Mouse (Mus musculus) MEL (cell line): Measurements from ENCODE around the gene Zfp566. TPM values are rescaled to one million over a fixed set of nuclear protein-coding genes. Genes with fewer than 3 reads are reported as not detected.

Source experiments
- DNase-seq: peaks from one replicate; pipeline ENCODE4 v3.0.0; 2011; ENCODE audit warnings: low read depth, low spot score
- H3K27ac ChIP-seq: 2 replicates; pipeline ENCODE4 v1.5.1; 2012; ENCODE audit warnings: low read depth, mild to moderate bottlenecking, control low read depth, low read length, moderate library complexity; ENCODE audit not compliant: control insufficient read depth
- H3K27me3 ChIP-seq, 2 experiments: fragments of 150-350 bp in 1 of 2; sonication (generic) in 1 of 2; 2 replicates each; pipeline ENCODE4 v1.6.1; 2012; ENCODE audit warnings: low read length in 2 of 2, mild to moderate bottlenecking in 2 of 2, improper control_type of control experiment in 1 of 2, moderate library complexity in 1 of 2; ENCODE audit not compliant: insufficient read depth in 2 of 2, control insufficient read depth in 1 of 2
- H3K36me3 ChIP-seq, 2 experiments: 2 replicates each; pipeline ENCODE4 v1.6.1; 2012 to 2014; ENCODE audit warnings: low read length in 2 of 2, improper control_type of control experiment in 1 of 2, inconsistent platforms in 1 of 2, mild to moderate bottlenecking in 1 of 2; ENCODE audit not compliant: insufficient read depth in 2 of 2, control insufficient read depth in 1 of 2
- H3K4me1 ChIP-seq, 2 experiments: fragments of 150-350 bp in 1 of 2; sonication (generic) in 1 of 2; 2 replicates each; pipeline ENCODE4 v1.6.1; 2012; ENCODE audit warnings: low read length in 2 of 2, improper control_type of control experiment in 1 of 2, mild to moderate bottlenecking in 1 of 2; ENCODE audit not compliant: insufficient read depth in 2 of 2, control insufficient read depth in 1 of 2
- H3K4me3 ChIP-seq, 2 experiments: fragments of 150-350 bp in 1 of 2; sonication (generic) in 1 of 2; 2 replicates each; pipeline ENCODE4 v1.5.1; 2012; ENCODE audit warnings: low read depth in 2 of 2, low read length in 2 of 2, mild to moderate bottlenecking in 2 of 2, moderate library complexity in 2 of 2, control low read depth in 1 of 2, improper control_type of control experiment in 1 of 2; ENCODE audit not compliant: control insufficient read depth in 1 of 2, insufficient read depth in 1 of 2
- H3K79me2 ChIP-seq: 2 replicates; pipeline ENCODE4 v1.6.1; 2012; ENCODE audit warnings: mild to moderate bottlenecking, low read length, moderate library complexity; ENCODE audit not compliant: control insufficient read depth, poor library complexity, insufficient read depth
- H3K9ac ChIP-seq: 2 replicates; pipeline ENCODE4 v1.6.1; 2012; ENCODE audit warnings: low read depth, mild to moderate bottlenecking, control low read depth, low read length, moderate library complexity; ENCODE audit not compliant: control insufficient read depth, poor library complexity, severe bottlenecking
- H3K9me3 ChIP-seq: fragments of 150-350 bp; sonication (generic); replicated peaks from 2 replicates; pipeline ENCODE4 v1.6.1; 2012; ENCODE audit warnings: mild to moderate bottlenecking, low read length, improper control_type of control experiment, moderate library complexity; ENCODE audit not compliant: insufficient read depth
- BHLHE40 ChIP-seq: IDR thresholded peaks from 2 replicates; pipeline ENCODE4 v1.6.1; 2012; ENCODE audit warnings: low read depth, mild to moderate bottlenecking, inconsistent platforms, low read length, improper control_type of control experiment, borderline replicate concordance
- CHD1 ChIP-seq: IDR thresholded peaks from 2 replicates; pipeline ENCODE4 v1.6.1; 2012; ENCODE audit warnings: low read depth, mild to moderate bottlenecking, inconsistent platforms, low read length, improper control_type of control experiment
- E2F4 ChIP-seq: IDR thresholded peaks from 2 replicates; pipeline ENCODE4 v1.6.1; 2011; ENCODE audit warnings: low read depth, low read length, improper control_type of control experiment, borderline replicate concordance
- EP300 ChIP-seq, 2 experiments: IDR thresholded peaks; 2 replicates each; pipeline ENCODE4 v1.6.1; 2011; ENCODE audit warnings: improper control_type of control experiment in 2 of 2, low read length in 2 of 2, low read depth in 1 of 2, mild to moderate bottlenecking in 1 of 2
- ETS1 ChIP-seq: IDR thresholded peaks from 2 replicates; pipeline ENCODE4 v1.6.1; 2012; ENCODE audit warnings: low read depth, mild to moderate bottlenecking, inconsistent platforms, low read length, improper control_type of control experiment, moderate library complexity
- GATA1 ChIP-seq: IDR thresholded peaks from 2 replicates; pipeline ENCODE4 v1.6.1; 2011; ENCODE audit warnings: low read depth, low read length, improper control_type of control experiment
- HCFC1 ChIP-seq: IDR thresholded peaks from 2 replicates; pipeline ENCODE4 v1.6.1; 2012; ENCODE audit warnings: low read depth, mild to moderate bottlenecking, inconsistent platforms, low read length, improper control_type of control experiment, moderate library complexity
- MAFK ChIP-seq: IDR thresholded peaks from 2 replicates; pipeline ENCODE4 v1.6.1; 2011; ENCODE audit warnings: low read depth, mild to moderate bottlenecking, low read length, improper control_type of control experiment, borderline replicate concordance
- MYB ChIP-seq: IDR thresholded peaks from 2 replicates; pipeline ENCODE4 v1.6.1; 2011; ENCODE audit warnings: mild to moderate bottlenecking, low read depth, low read length, improper control_type of control experiment
- NRF1 ChIP-seq: IDR thresholded peaks from 2 replicates; pipeline ENCODE4 v1.6.1; 2014; ENCODE audit warnings: low read depth, mild to moderate bottlenecking, inconsistent platforms, low read length, improper control_type of control experiment, moderate library complexity; ENCODE audit not compliant: poor library complexity, insufficient read depth, severe bottlenecking
- POLR2AphosphoS2 ChIP-seq: IDR thresholded peaks from 2 replicates; pipeline ENCODE4 v1.6.1; 2011; ENCODE audit warnings: low read length, improper control_type of control experiment
- POLR2AphosphoS5 ChIP-seq: IDR thresholded peaks from 2 replicates; pipeline ENCODE4 v1.6.1; 2012; ENCODE audit warnings: low read depth, borderline replicate concordance, mild to moderate bottlenecking, inconsistent platforms, low read length, moderate library complexity, mixed read lengths
- TCF12 ChIP-seq: IDR thresholded peaks from 2 replicates; pipeline ENCODE4 v1.6.1; 2014; ENCODE audit warnings: low read depth, mild to moderate bottlenecking, inconsistent platforms, low read length, improper control_type of control experiment, moderate library complexity
- UBTF ChIP-seq: IDR thresholded peaks from 2 replicates; pipeline ENCODE4 v1.6.1; 2012; ENCODE audit warnings: low read depth, mild to moderate bottlenecking, inconsistent platforms, low read length, improper control_type of control experiment, moderate library complexity, borderline replicate concordance; ENCODE audit not compliant: insufficient read depth
- ZKSCAN1 ChIP-seq: IDR thresholded peaks from 2 replicates; pipeline ENCODE4 v1.6.1; 2012; ENCODE audit warnings: low read depth, mild to moderate bottlenecking, inconsistent platforms, low read length, improper control_type of control experiment, moderate library complexity
- polyA plus RNA-seq, 2 experiments: library from polyadenylated mRNA; stranded (reverse) in 1 of 2; unstranded in 1 of 2; fragments of >175 nt in 1 of 2; fragments of >200 nt in 1 of 2; gene quantifications; 2 replicates each; pipeline versions ENCODE4 v1.2.1 to v1.2.4; 2012; ENCODE audit warnings: low replicate concordance in 2 of 2, low read depth in 1 of 2; ENCODE audit not compliant: insufficient read length in 2 of 2, insufficient read depth in 1 of 2, missing spikeins in 1 of 2
- total RNA-seq: library from RNA; depleted of rRNA; stranded (reverse); fragments of 300-350 nt; gene quantifications from 2 replicates; pipeline ENCODE4 v1.2.3, GENCODE M21; 2012

The Zfp566 gene
- total and polyA plus RNA-seq, 3 experiments, result 7.3 to 8.0 TPM; not detected in 1

DNA sequence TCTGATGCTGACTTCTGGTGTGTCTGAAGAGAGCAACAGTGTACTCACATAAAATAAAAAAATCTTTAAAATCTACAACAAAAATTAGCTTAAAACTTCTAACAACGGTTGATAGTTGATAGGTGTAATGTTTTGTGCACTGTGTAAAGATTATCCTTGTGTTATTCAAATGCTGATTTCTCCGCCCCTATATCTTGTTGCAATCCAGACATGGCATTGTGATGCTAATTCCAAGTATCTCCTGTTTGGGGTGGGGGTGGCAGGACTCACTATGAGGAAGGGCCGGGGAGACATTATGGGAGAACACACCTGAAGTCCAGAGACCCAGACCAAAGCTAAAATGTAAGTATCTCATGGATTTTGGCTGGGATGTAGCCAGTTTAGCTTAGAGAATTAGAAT lies 58.9 kb downstream of the Zfp566 start:
- TF ChIP-seq MYB (no peak), HCFC1 (no peak), POLR2AphosphoS5 (no peak), TCF12 (no peak), GATA1 (no peak), BHLHE40 (no peak), POLR2AphosphoS2 (no peak), ETS1 (no peak), UBTF (no peak)
- Histone ChIP-seq H3K4me1 (peaks cover 0 to 3% of the 10 kb centered on the region in 2 experiments; a peak in 1 of 4 replicates), H3K79me2 (no peaks in the 10 kb centered on the region), H3K9me3 (no peaks in the 10 kb centered on the region), H3K4me3 (no peak overlapping the region), H3K27me3 (no peaks in the 10 kb centered on the region), H3K9ac (no peak overlapping the region), H3K27ac (no peak overlapping the region), H3K36me3 (peaks cover 0 to 2% of the 10 kb centered on the region in 2 experiments; a peak in 2 of 4 replicates)
- no peak for DNase-seq

- no peak overlapping the region for H3K4me3 ChIP-seq
- H3K36me3 ChIP-seq, result peaks cover 0 to 2% of the 10 kb centered on the region in 2 experiments; a peak in 2 of 4 replicates
- TF ChIP-seq E2F4, result no peak
- no peak for TF ChIP-seq CHD1
- TF ChIP-seq, all 39 proteins: peak for 0
- H3K79me2 ChIP-seq, result no peaks in the 10 kb centered on the region
- H3K27ac ChIP-seq, result no peak overlapping the region
- H3K4me1 ChIP-seq, result peaks cover 0 to 3% of the 10 kb centered on the region in 2 experiments; a peak in 1 of 4 replicates
- DNase-seq, result no peak
- no peak overlapping the region for H3K9ac ChIP-seq
- H3K9me3 ChIP-seq, result no peaks in the 10 kb centered on the region
- no peaks in the 10 kb centered on the region for H3K27me3 ChIP-seq
Measured at GRCm38 (mm10) chr7:30030677-30031076, 59.6 kb downstream of the Zfp566 start.

DNA sequence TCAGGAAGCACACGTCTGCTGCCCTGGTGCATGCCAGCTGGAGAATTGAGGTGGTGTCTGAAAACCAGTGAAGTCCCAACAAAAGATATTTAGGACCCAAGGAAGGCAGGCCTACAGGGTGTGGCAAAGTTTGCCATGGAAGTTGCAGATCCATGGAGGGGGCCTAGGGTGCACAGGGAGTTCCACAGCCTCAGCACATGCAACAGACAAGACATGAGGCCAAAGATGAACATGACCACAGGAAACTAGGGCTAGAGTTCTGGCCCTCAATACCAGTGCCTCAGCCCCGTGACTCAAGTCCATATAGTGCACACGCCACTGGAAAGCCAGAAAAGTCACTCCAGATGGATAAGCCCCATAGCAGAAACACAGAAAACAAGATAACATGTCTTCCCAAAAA lies 61.8 kb downstream of the Zfp566 start:
- TF ChIP-seq MAFK (no peak), CHD1 (no peak), MYB (no peak), ETS1 (no peak), EP300 (IDR thresholded peaks at IDR 0.05; ENCODE audit: low read depth in 1 of 2, low read length in 2 of 2) (no peak), ZKSCAN1 (no peak), NRF1 (no peak), TCF12 (no peak)
- Histone ChIP-seq H3K36me3 (peaks cover 0 to 9% of the 10 kb centered on the region in 2 experiments; a peak in 2 of 4 replicates), H3K9me3 (no peaks in the 10 kb centered on the region), H3K4me1 (peaks cover 8 to 12% of the 10 kb centered on the region in 2 experiments), H3K9ac (no peak overlapping the region), H3K79me2 (no peaks in the 10 kb centered on the region), H3K4me3 (no peak overlapping the region), H3K27ac (no peak overlapping the region), H3K27me3 (no peaks in the 10 kb centered on the region)
- no peak for DNase-seq
